Mouse (Mus musculus) CD4-positive, CD25-positive, alpha-beta regulatory T cell, adult 4 months (primary cell): ENCODE results near the gene Agpat2. TPM values are rescaled to one million over a fixed set of nuclear protein-coding genes. Genes with fewer than 3 reads are reported as not detected.
A peak's percentile ranks its signal among the peaks of the same experiment; 100 is the strongest.

Source experiments
- ATAC-seq: one replicate; pipeline ENCODE4 v1.8.0; 2017
- polyA plus RNA-seq, 2 experiments: library from polyadenylated mRNA; unstranded; fragments of 100-300 nt; shearing (Covaris generic); gene quantifications; one replicate each; pipeline ENCODE4 v1.2.1; 2017

Agpat2 gene
- polyA plus RNA-seq, result 1 to 10 TPM; 5.8 to 7.7 TPM

- ATAC-seq, result peak; percentile 75
Measured at GRCm38 (mm10) chr2:26603720-26604671, at the start of gene Agpat2. TSS of gene Agpat2 (minus strand) at chr2:26604417.

GRCm38 (mm10) chr2:26646643-26647293, 42.6 kb upstream of the Agpat2 start:
- peak; percentile 97 for ATAC-seq

- ATAC-seq, result peak; percentile 31
Measured at GRCm38 (mm10) chr2:26643942-26644341, 39.7 kb upstream of the Agpat2 start.

GRCm38 (mm10) chr2:26641006-26641647, 36.9 kb upstream of the Agpat2 start:
- no peak for ATAC-seq

- peak; percentile 84 for ATAC-seq
Measured at GRCm38 (mm10) chr2:26639838-26640830, 35.9 kb upstream of the Agpat2 start.

- peak; percentile 60 for ATAC-seq
Measured at GRCm38 (mm10) chr2:26639083-26639482, 34.9 kb upstream of the Agpat2 start.

- ATAC-seq, result no peak
Measured at GRCm38 (mm10) chr2:26638572-26638971, 34.4 kb upstream of the Agpat2 start.

- ATAC-seq, result no peak
Measured at GRCm38 (mm10) chr2:26638039-26638438, 33.8 kb upstream of the Agpat2 start.

- ATAC-seq, result no peak
Measured at GRCm38 (mm10) chr2:26637316-26637932, 33.2 kb upstream of the Agpat2 start.

GRCm38 (mm10) chr2:26636325-26636635, 32.1 kb upstream of the Agpat2 start:
- ATAC-seq, result no peak

GRCm38 (mm10) chr2:26635489-26636324, 31.5 kb upstream of the Agpat2 start:
- no peak for ATAC-seq

- ATAC-seq, result no peak
Measured at GRCm38 (mm10) chr2:26634629-26635488, 30.6 kb upstream of the Agpat2 start.

GRCm38 (mm10) chr2:26633953-26634530, 29.8 kb upstream of the Agpat2 start:
- no peak for ATAC-seq

GRCm38 (mm10) chr2:26632541-26633395, 28.6 kb upstream of the Agpat2 start:
- no peak for ATAC-seq

- ATAC-seq, result no peak
Measured at GRCm38 (mm10) chr2:26628792-26629437, 24.7 kb upstream of the Agpat2 start.

- peak; percentile 64 for ATAC-seq
Measured at GRCm38 (mm10) chr2:26627921-26628739, 23.9 kb upstream of the Agpat2 start, which contains the start of gene Fam69b. TSS of gene Fam69b (plus strand) at chr2:26628457.

GRCm38 (mm10) chr2:26626081-26626480, 21.9 kb upstream of the Agpat2 start:
- ATAC-seq, result no peak
